8 mouse cellular contexts compared by ENCODE assay signal in the genomic region with DNA sequence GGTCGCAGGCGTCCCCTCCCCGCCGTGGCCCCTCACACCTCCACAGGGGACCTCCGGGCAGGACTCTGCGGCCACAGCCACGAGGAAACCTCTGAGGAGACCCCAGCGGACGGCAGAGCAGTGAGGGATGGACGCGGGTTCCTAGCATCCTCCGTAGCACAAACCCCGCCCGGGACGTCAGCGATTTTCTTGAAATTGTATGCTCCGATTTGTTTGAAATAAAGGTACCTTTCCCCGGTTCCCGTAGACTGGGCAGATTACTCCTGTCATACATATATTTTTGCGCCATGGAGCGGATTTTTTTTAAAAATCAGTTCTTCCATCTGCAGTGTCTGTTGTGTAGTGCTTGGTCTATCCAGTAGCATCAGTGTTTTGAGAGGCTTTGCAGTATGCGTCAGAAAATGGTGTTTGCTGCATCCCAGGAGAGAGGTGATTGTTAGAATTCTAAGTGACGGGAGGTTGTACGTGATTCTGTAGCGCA. TPM values are rescaled to one million over a fixed set of nuclear protein-coding genes. Genes with fewer than 3 reads are reported as not detected.
DNase-seq lines count a peak whose midpoint lies in the region; ATAC-seq lines count a peak whose summit lies in the region.

No protein-coding gene starts in this region.

- H3K9me3 ChIP-seq in heart, embryonic 13.5 days, result no peaks in the 10 kb centered on the region
- no peaks in the 10 kb centered on the region for H3K9me3 ChIP-seq in hindbrain, embryonic 15.5 days
- no peaks in the 10 kb centered on the region for H3K9me3 ChIP-seq in midbrain, embryonic 11.5 days (ENCODE audit: control insufficient read depth, low read length)

- peaks cover 8% of the 10 kb centered on the region for H3K4me1 ChIP-seq in heart, embryonic 13.5 days
- no peaks in the 10 kb centered on the region for H3K4me1 ChIP-seq in brown adipose tissue, adult 24 weeks (ENCODE audit: control insufficient read depth, insufficient read depth, insufficient read length, low read length)
- H3K4me1 ChIP-seq in hindbrain, embryonic 15.5 days (replicated peaks), result peaks cover 21% of the 10 kb centered on the region
- no peaks in the 10 kb centered on the region for H3K4me1 ChIP-seq in midbrain, embryonic 11.5 days (ENCODE audit: control insufficient read depth, insufficient read depth, low read length)

- H3K4me3 ChIP-seq in heart, embryonic 13.5 days, result peak overlapping the region; percentile 84
- H3K4me3 ChIP-seq in brown adipose tissue, adult 24 weeks (ENCODE audit: insufficient read depth, low read depth, low read length), result peak overlapping the region; percentile 88
- peak overlapping the region; percentile 78 for H3K4me3 ChIP-seq in hindbrain, embryonic 15.5 days
- H3K4me3 ChIP-seq in midbrain, embryonic 11.5 days (ENCODE audit: low read depth, low read length), result peak overlapping the region; percentile 85

- DNase-seq in heart, adult 18-20 months, result no peak
- peak; percentile 36 for DNase-seq in 416B (ENCODE audit: low read depth)
- peak; percentile 94 for DNase-seq in midbrain, embryonic 11.5 days (ENCODE audit: low spot score, missing footprints)
- DNase-seq in testis, postnatal 14 days (ENCODE audit: low spot score), result no peak
- no peak for DNase-seq in urinary bladder, postnatal 36 days (ENCODE audit: low spot score in 2 of 2)

- no peaks in the 10 kb centered on the region for H3K27me3 ChIP-seq in heart, embryonic 13.5 days (replicated peaks)
- H3K27me3 ChIP-seq in hindbrain, embryonic 15.5 days, result no peaks in the 10 kb centered on the region
- no peaks in the 10 kb centered on the region for H3K27me3 ChIP-seq in midbrain, embryonic 11.5 days (ENCODE audit: control insufficient read depth, insufficient read depth, low read length)

- peak overlapping the region; percentile 90 for H3K9ac ChIP-seq in heart, embryonic 13.5 days
- peak overlapping the region; percentile 87 for H3K9ac ChIP-seq in hindbrain, embryonic 15.5 days
- peak overlapping the region; percentile 95 for H3K9ac ChIP-seq in midbrain, embryonic 11.5 days (ENCODE audit: low read length)

- peaks cover 33% of the 10 kb centered on the region for H3K36me3 ChIP-seq in heart, embryonic 13.5 days
- H3K36me3 ChIP-seq in hindbrain, embryonic 15.5 days, result peaks cover 22% of the 10 kb centered on the region
- H3K36me3 ChIP-seq in midbrain, embryonic 11.5 days (ENCODE audit: control insufficient read depth, insufficient read depth, low read length), result peaks cover 4% of the 10 kb centered on the region

- peak overlapping the region; percentile 82 for H3K4me2 ChIP-seq in heart, embryonic 13.5 days
- H3K4me2 ChIP-seq in hindbrain, embryonic 15.5 days, result peak overlapping the region; percentile 64
- peak overlapping the region; percentile 50 for H3K4me2 ChIP-seq in midbrain, embryonic 11.5 days

- ATAC-seq in heart, embryonic 13.5 days (ENCODE audit: extremely low read depth, insufficient number of reproducible peaks, low FRiP score, low TSS enrichment), result peak; percentile 62
- ATAC-seq in hindbrain, embryonic 15.5 days (ENCODE audit: low FRiP score, low read depth), result peak; percentile 88
- peak; percentile 91 for ATAC-seq in midbrain, embryonic 11.5 days (ENCODE audit: low FRiP score)

- under 1% methylated on average over 25 of the region's 25 CpGs for WGBS in heart, embryonic 13.5 days
- 0% methylated on average over 25 of the region's 25 CpGs for WGBS in hindbrain, embryonic 15.5 days
- WGBS in midbrain, embryonic 11.5 days, result under 1% methylated on average over 25 of the region's 25 CpGs

- peak overlapping the region; percentile 72 for H3K27ac ChIP-seq in heart, embryonic 13.5 days (replicated peaks)
- H3K27ac ChIP-seq in brown adipose tissue, adult 24 weeks (replicated peaks; ENCODE audit: low read depth, low read length), result no peak overlapping the region
- H3K27ac ChIP-seq in hindbrain, embryonic 15.5 days (replicated peaks), result peak overlapping the region; percentile 92
- peak overlapping the region; percentile 84 for H3K27ac ChIP-seq in midbrain, embryonic 11.5 days (ENCODE audit: low read depth, low read length)

RNA-seq across cellular contexts. Expression of a gene that starts 0.4 kb away (rescaled TPM):
- polyA plus RNA-seq in heart, embryonic 13.5 days (2015; fragmentation: Nextera tagmentation; extraction: Ambion mirVana), result 3.9 and 4.7 TPM in 2 replicates
- total RNA-seq in heart, adult 18-20 months (2021), result 1 to 10 TPM; 3.5 to 4.7 TPM
- 2.5 and 3.3 TPM in 2 replicates for polyA plus RNA-seq in brown adipose tissue, adult 24 weeks (2012; ENCODE audit: insufficient read depth, insufficient read length, missing spikeins)
- polyA plus RNA-seq in hindbrain, embryonic 15.5 days (2015; fragmentation: Nextera tagmentation; extraction: Ambion mirVana), result 14.3 and 14.6 TPM in 2 replicates
- 11.4 and 13.0 TPM in 2 replicates for polyA plus RNA-seq in midbrain, embryonic 11.5 days (2014; fragmentation: Nextera tagmentation; extraction: Ambion mirVana)

Comparison
In these comparisons a context has a peak if more than half of its experiments do, and no peak if none do; other contexts are left out.
1. DNase-seq: peak in 416B (single experiment) and midbrain, embryonic 11.5 days (single experiment); none in heart, adult 18-20 months (0 of 2), testis, postnatal 14 days (single experiment) and urinary bladder, postnatal 36 days (0 of 2).
2. Peak in every context shown above with its lines, with median percentiles within 50 percentile points of each other: ATAC-seq, H3K4me2 ChIP-seq, H3K4me3 ChIP-seq and H3K9ac ChIP-seq.